Mouse (Mus musculus) forelimb bud, embryonic 11.5 days (tissue): Measurements from ENCODE around the gene Krt8.
"Not testable (repeated sequence)": the region's sequence is repeated elsewhere in the genome, so short reads cannot be mapped to it uniquely, and the experiment has no call there.

Experiments used
- DNase-seq: peaks from one replicate; pipeline ENCODE4 v3.0.0-alpha.2; 2012; ENCODE audit warnings: low read depth, low spot score

Gene Krt8

GRCm38 (mm10) chr15:102007097-102008069 is 3.1 kb upstream of the Krt8 start:
- DNase-seq, result peak; percentile 67

GRCm38 (mm10) chr15:102006317-102006716 is 2.0 kb upstream of the Krt8 start:
- DNase-seq, result no peak

- no peak for DNase-seq
Measured at GRCm38 (mm10) chr15:102005290-102005689, 1.0 kb upstream of the Krt8 start.

- no peak for DNase-seq
Measured at GRCm38 (mm10) chr15:102003516-102003915, 766 bp downstream of the Krt8 start.

GRCm38 (mm10) chr15:102002646-102003488 is 1.4 kb downstream of the Krt8 start:
- peak; percentile 76 for DNase-seq

GRCm38 (mm10) chr15:101999676-102000335 is 4.5 kb downstream of the Krt8 start:
- no peak for DNase-seq

- DNase-seq, result no peak
Measured at GRCm38 (mm10) chr15:101999156-101999555, 5.1 kb downstream of the Krt8 start.

- DNase-seq, result not testable (repeated sequence)
Measured at GRCm38 (mm10) chr15:101996450-101997078, 7.7 kb downstream of the Krt8 start.

- DNase-seq, result no peak
Measured at GRCm38 (mm10) chr15:101995484-101996236, 8.6 kb downstream of the Krt8 start.

- no peak for DNase-seq
Measured at GRCm38 (mm10) chr15:101994365-101994764, 9.9 kb downstream of the Krt8 start.

- no peak for DNase-seq
Measured at GRCm38 (mm10) chr15:101990946-101991345, 13.3 kb downstream of the Krt8 start.

- no peak for DNase-seq
Measured at GRCm38 (mm10) chr15:101988714-101989113, 15.6 kb downstream of the Krt8 start.

- DNase-seq, result peak; percentile 87
Measured at GRCm38 (mm10) chr15:101988119-101988518, 16.2 kb downstream of the Krt8 start.

- no peak for DNase-seq
Measured at GRCm38 (mm10) chr15:101984746-101985145, 19.5 kb downstream of the Krt8 start.

- DNase-seq, result peak; percentile 98
Measured at GRCm38 (mm10) chr15:101983949-101984601, 20.2 kb downstream of the Krt8 start.

- DNase-seq, result no peak
Measured at GRCm38 (mm10) chr15:101983315-101983948, 20.9 kb downstream of the Krt8 start.

- no peak for DNase-seq
Measured at GRCm38 (mm10) chr15:101980849-101981248, 23.4 kb downstream of the Krt8 start.

GRCm38 (mm10) chr15:101977043-101977726 is 27.1 kb downstream of the Krt8 start:
- DNase-seq, result peak; percentile 71

GRCm38 (mm10) chr15:101976641-101977040 is 27.6 kb downstream of the Krt8 start:
- DNase-seq, result no peak
